Mouse (Mus musculus) spleen, adult 10 weeks (tissue): Measurements from ENCODE around the gene Vmn1r39. TPM values are rescaled to one million over a fixed set of nuclear protein-coding genes. Genes with fewer than 3 reads are reported as not detected.

ENCODE experiments used
- polyA plus RNA-seq: library from polyadenylated mRNA; stranded (reverse); fragments of 350-450 nt; fragmentation: Illumina TruSeq; extraction: RNeasy Lipid Tissue Mini Kit (QIAGEN cat#74804); gene quantifications from one replicate; pipeline ENCODE4 v1.2.3, GENCODE M21; 2015; ENCODE audit warnings: low replicate concordance; ENCODE audit not compliant: insufficient read depth

Vmn1r39 gene
- polyA plus RNA-seq: not detected

GRCm38 (mm10) chr6:66810509-66810908, at the start of gene Vmn1r39:
Gene Vmn1r39 (minus strand): TSS chr6:66810609.

GRCm38 (mm10) chr6:66782527-66782926, 27.9 kb downstream of the Vmn1r39 start, which contains the start of gene Vmn1r38:
Gene Vmn1r38 (minus strand): TSS chr6:66782627.

Other genes starting within 250 kb of the Vmn1r39 start
- gene Vmn1r33, start 192.3 kb downstream of the Vmn1r39 start, polyA plus RNA-seq: not detected
- gene Vmn1r34, start 166.7 kb downstream of the Vmn1r39 start, polyA plus RNA-seq: not detected
- not detected for gene Vmn1r35, start 124.7 kb downstream of the Vmn1r39 start, polyA plus RNA-seq
- gene Vmn1r36, start 91.4 kb downstream of the Vmn1r39 start, polyA plus RNA-seq: not detected
- gene Vmn1r37, start 81.2 kb downstream of the Vmn1r39 start, polyA plus RNA-seq: not detected
- gene Vmn1r38, start 28.0 kb downstream of the Vmn1r39 start, polyA plus RNA-seq: not detected
- 43.4 TPM for gene Gng12, start 85.8 kb upstream of the Vmn1r39 start, polyA plus RNA-seq
- 22.7 TPM for gene Gadd45a, start 226.8 kb upstream of the Vmn1r39 start, polyA plus RNA-seq